28 mouse cellular contexts compared by ENCODE assay signal in genomic region chr6:113894008-113894407, GRCm38 (mm10).
DNase-seq lines count a peak whose midpoint lies in the region; ATAC-seq and TF ChIP-seq lines count a peak whose summit lies in the region.
"Had no signal": no experiment of that assay in that cellular context is flagged by ENCODE, and none has a peak within 500 bp of the region (broad histone marks: within the 10 kb centered on the region; RNA-seq: fewer than 3 reads in every experiment).

No protein-coding gene starts in this region.

- no peak overlapping the region for H3K4me2 ChIP-seq in liver, embryonic 13.5 days
- H3K4me2 ChIP-seq in liver, embryonic 16.5 days (ENCODE audit: low read depth, low read length) = no peak overlapping the region
- H3K4me2 ChIP-seq: embryonic facial prominence, embryonic 12.5 days; embryonic facial prominence, embryonic 15.5 days; forebrain, embryonic 12.5 days; forebrain, embryonic 15.5 days; heart, embryonic 13.5 days; hindbrain, embryonic 14.5 days had no signal

- 17% methylated on average over 3 of the region's 3 CpGs for WGBS in liver, adult 2 months
- 43% methylated on average over 3 of the region's 3 CpGs for WGBS in liver, embryonic 13.5 days (ENCODE audit: insufficient replicate concordance)
- WGBS in liver, embryonic 16.5 days (ENCODE audit: insufficient replicate concordance) = 47% methylated on average over 3 of the region's 3 CpGs
- 81% methylated on average over 3 of the region's 3 CpGs for WGBS in thymus, adult 2 months

- no peaks in the 10 kb centered on the region for H3K79me2 ChIP-seq in liver, adult 2 months (ENCODE audit: control insufficient read depth, insufficient read depth, low read length)

- H3K4me1 ChIP-seq in liver, adult 2 months (ENCODE audit: control insufficient read depth, insufficient read depth, low read length) = peaks cover 31% of the 10 kb centered on the region
- H3K4me1 ChIP-seq in liver, embryonic 13.5 days (replicated peaks) = peaks cover 12% of the 10 kb centered on the region
- no peaks in the 10 kb centered on the region; the same call in 1 of the 2 replicates for H3K4me1 ChIP-seq in liver, embryonic 16.5 days (ENCODE audit: control insufficient read depth, low read depth, low read length)
- no peaks in the 10 kb centered on the region for H3K4me1 ChIP-seq in thymus, adult 2 months (replicated peaks; ENCODE audit: control insufficient read depth, insufficient read depth, low read length)

- H3K4me3 ChIP-seq in liver, adult 2 months (ENCODE audit: insufficient read depth, low read depth, low read length) = no peak overlapping the region
- no peak overlapping the region for H3K4me3 ChIP-seq in liver, embryonic 13.5 days (replicated peaks)
- H3K4me3 ChIP-seq in liver, embryonic 16.5 days (ENCODE audit: low read depth, low read length) = no peak overlapping the region
- H3K4me3 ChIP-seq in thymus, adult 2 months (ENCODE audit: control insufficient read depth, insufficient read depth, low read length) = no peak overlapping the region
- H3K4me3 ChIP-seq: embryonic facial prominence, embryonic 12.5 days; embryonic facial prominence, embryonic 15.5 days; forebrain, embryonic 12.5 days; forebrain, embryonic 15.5 days; heart, adult 2 months; heart, embryonic 10.5 days; heart, embryonic 13.5 days had no signal

- peak; percentile 31 for DNase-seq in cerebellum, adult 9-11 months
- DNase-seq in cerebellum, postnatal 25 days = no peak
- DNase-seq in liver, adult 2 months (ENCODE audit: extremely low read depth, low read depth, low spot score) = peak; percentile 98
- DNase-seq in liver, embryonic 13.5 days = no peak
- no peak for DNase-seq in thymus, postnatal 10 days (ENCODE audit: low spot score in 2 of 2)
- DNase-seq in thymus, adult 2 months = no peak
- DNase-seq: adrenal gland, adult 8-10 months; adrenal gland, postnatal 25 days; B cell, adult 2 months; cerebellum, adult 11-12 months; cerebellum, adult 8-10 months; cerebellum, postnatal 14 days; gastrocnemius, postnatal 10 days; gastrocnemius, postnatal 36 days; heart, adult 2 months; heart, postnatal 14 days; heart, postnatal 4 days had no signal

- H3K36me3 ChIP-seq in liver, adult 2 months (ENCODE audit: control insufficient read depth, insufficient read depth, low read length) = no peaks in the 10 kb centered on the region
- H3K36me3 ChIP-seq in liver, embryonic 13.5 days = no peaks in the 10 kb centered on the region
- H3K36me3 ChIP-seq in liver, embryonic 16.5 days (ENCODE audit: control insufficient read depth, insufficient read depth) = no peaks in the 10 kb centered on the region
- no peaks in the 10 kb centered on the region for H3K36me3 ChIP-seq in thymus, adult 2 months (ENCODE audit: control insufficient read depth, insufficient read depth, low read length)
- H3K36me3 ChIP-seq: embryonic facial prominence, embryonic 12.5 days; embryonic facial prominence, embryonic 15.5 days; forebrain, embryonic 12.5 days; forebrain, embryonic 15.5 days; G1E; heart, embryonic 10.5 days; heart, embryonic 13.5 days had no signal

- no peaks in the 10 kb centered on the region for H3K9me3 ChIP-seq in liver, embryonic 13.5 days (replicated peaks)
- no peaks in the 10 kb centered on the region for H3K9me3 ChIP-seq in liver, embryonic 16.5 days (replicated peaks; ENCODE audit: control insufficient read depth, low read length)
- H3K9me3 ChIP-seq: embryonic facial prominence, embryonic 12.5 days; embryonic facial prominence, embryonic 15.5 days; forebrain, embryonic 12.5 days; forebrain, embryonic 15.5 days; heart, embryonic 10.5 days; heart, embryonic 13.5 days had no signal

- peak overlapping the region; percentile 64 for H3K27ac ChIP-seq in liver, adult 2 months (replicated peaks; ENCODE audit: insufficient read depth, low read depth, low read length)
- no peak overlapping the region for H3K27ac ChIP-seq in liver, embryonic 13.5 days
- H3K27ac ChIP-seq in liver, embryonic 16.5 days (ENCODE audit: low read length) = 0 out of 2 replicates have a peak overlapping the region, but pooled peaks have one; percentile 22
- H3K27ac ChIP-seq in thymus, adult 2 months (ENCODE audit: control insufficient read depth, insufficient read depth, low read length) = no peak overlapping the region
- H3K27ac ChIP-seq: embryonic facial prominence, embryonic 12.5 days; embryonic facial prominence, embryonic 15.5 days; forebrain, embryonic 12.5 days; forebrain, embryonic 15.5 days; heart, adult 2 months; heart, embryonic 10.5 days; heart, embryonic 13.5 days; hindbrain, embryonic 14.5 days; hindbrain, postnatal 0 days had no signal

- TF ChIP-seq POLR2A in liver, adult 2 months (IDR thresholded peaks at IDR 0.05; ENCODE audit: extremely low read depth, insufficient read depth, low read length) = no peak
- no peak for TF ChIP-seq POLR2A in thymus, adult 2 months (IDR thresholded peaks at IDR 0.05; ENCODE audit: control insufficient read depth, extremely low read depth, insufficient read depth, low read length, poor library complexity)

- H3K27me3 ChIP-seq in liver, adult 2 months (ENCODE audit: control insufficient read depth, insufficient read depth, low read length) = no peaks in the 10 kb centered on the region
- peaks cover 40% of the 10 kb centered on the region for H3K27me3 ChIP-seq in liver, embryonic 13.5 days
- H3K27me3 ChIP-seq in liver, embryonic 16.5 days (ENCODE audit: control insufficient read depth, insufficient read depth, low read depth, low read length) = peaks cover 16% of the 10 kb centered on the region
- H3K27me3 ChIP-seq in thymus, adult 2 months (ENCODE audit: control insufficient read depth, insufficient read depth, low read length) = peaks cover 3% of the 10 kb centered on the region; the same call in 1 of the 2 replicates
- H3K27me3 ChIP-seq: forebrain, embryonic 15.5 days had no signal

- no peak; the same call in 1 of the 2 replicates for TF ChIP-seq CTCF in liver, adult 2 months (IDR thresholded peaks at IDR 0.05; ENCODE audit: low read depth, low read length)
- no peak for TF ChIP-seq CTCF in thymus, adult 2 months (IDR thresholded peaks at IDR 0.05; ENCODE audit: borderline replicate concordance, control insufficient read depth, extremely low read depth, insufficient read depth, low read length, poor library complexity)

- peak; percentile 29 for ATAC-seq in liver, embryonic 13.5 days (ENCODE audit: low read depth)
- ATAC-seq in liver, embryonic 16.5 days (ENCODE audit: low read depth) = peak; percentile 79
- ATAC-seq: forebrain, embryonic 15.5 days; hindbrain, postnatal 0 days; Patski had no signal

- H3K9ac ChIP-seq in liver, adult 2 months (ENCODE audit: low read depth, low read length) = no peak overlapping the region
- no peak overlapping the region for H3K9ac ChIP-seq in liver, embryonic 13.5 days
- no peak overlapping the region for H3K9ac ChIP-seq in liver, embryonic 16.5 days (ENCODE audit: low read depth, low read length)
- H3K9ac ChIP-seq: embryonic facial prominence, embryonic 12.5 days; embryonic facial prominence, embryonic 15.5 days; forebrain, embryonic 12.5 days; forebrain, embryonic 15.5 days; heart, embryonic 13.5 days; hindbrain, embryonic 14.5 days had no signal

Comparison
In these comparisons a context has a peak if more than half of its experiments do, and no peak if none do; other contexts are left out.
1. DNase-seq: peak in cerebellum, adult 9-11 months (single experiment) and liver, adult 2 months (single experiment); none in cerebellum, postnatal 25 days (0 of 2), liver, embryonic 13.5 days (single experiment), thymus, postnatal 10 days (0 of 2) and thymus, adult 2 months (single experiment).
2. H3K27ac ChIP-seq: peak in liver, adult 2 months (single experiment) and liver, embryonic 16.5 days (single experiment); none in liver, embryonic 13.5 days (single experiment) and thymus, adult 2 months (single experiment).